Mouse (Mus musculus) heart, embryonic 13.5 days (tissue): ENCODE results near the gene Fam126b. TPM values are rescaled to one million over a fixed set of nuclear protein-coding genes. Genes with fewer than 3 reads are reported as not detected.
A peak's percentile ranks its signal among the peaks of the same experiment; 100 is the strongest.
"Not testable (repeated sequence)": the region's sequence is repeated elsewhere in the genome, so short reads cannot be mapped to it uniquely, and the experiment has no call there.

Source experiments
- ATAC-seq: fragments of 200-750 bp; cut with Nextera tagmentation; 2 replicates; pipeline ENCODE4 v1.8.0; 2017; ENCODE audit warnings: moderate TSS enrichment; ENCODE audit not compliant: insufficient number of reproducible peaks, low FRiP score, low TSS enrichment; ENCODE audit errors: extremely low read depth
- H3K27ac ChIP-seq: fragments of 300-500 bp; sonication (generic); replicated peaks from 2 replicates; pipeline ENCODE4 v1.5.1; 2015; ENCODE audit warnings: moderate library complexity, mild to moderate bottlenecking, inconsistent platforms
- H3K27me3 ChIP-seq: fragments of 300-500 bp; sonication (generic); replicated peaks from 2 replicates; pipeline ENCODE4 v1.6.1; 2015; ENCODE audit warnings: mild to moderate bottlenecking, inconsistent platforms
- H3K36me3 ChIP-seq: fragments of 300-500 bp; sonication (generic); 2 replicates; pipeline ENCODE4 v1.6.1; 2015; ENCODE audit warnings: mild to moderate bottlenecking, inconsistent platforms
- H3K4me1 ChIP-seq: fragments of 300-500 bp; sonication (generic); 2 replicates; pipeline ENCODE4 v1.6.1; 2015; ENCODE audit warnings: inconsistent platforms
- H3K4me2 ChIP-seq: fragments of 300-500 bp; sonication (generic); 2 replicates; pipeline ENCODE4 v1.6.1; 2015; ENCODE audit warnings: inconsistent platforms, mild to moderate bottlenecking, moderate library complexity
- H3K4me3 ChIP-seq: fragments of 300-500 bp; sonication (generic); 2 replicates; pipeline ENCODE4 v1.5.1; 2015; ENCODE audit warnings: moderate library complexity, mild to moderate bottlenecking, inconsistent platforms
- H3K9ac ChIP-seq: fragments of 300-500 bp; sonication (generic); 2 replicates; pipeline ENCODE4 v1.6.1; 2015; ENCODE audit warnings: inconsistent platforms, mild to moderate bottlenecking, moderate library complexity
- H3K9me3 ChIP-seq: fragments of 300-500 bp; sonication (generic); 2 replicates; pipeline ENCODE4 v1.6.1; 2016; ENCODE audit warnings: inconsistent platforms
- WGBS: fragments of 180-500 bp; shearing (Covaris S2); methylation state at CpG from one replicate; pipeline ENCODE4 v1.1.7; 2015; ENCODE audit warnings: mixed read lengths; 5-methylcytosine and 5-hydroxymethylcytosine counted together
- polyA plus RNA-seq: library from polyadenylated mRNA; unstranded; fragments of >200 nt; fragmentation: Nextera tagmentation; extraction: Ambion mirVana; gene quantifications from 2 replicates; pipeline ENCODE4 v1.2.1, GENCODE M21; 2015

Fam126b gene
- polyA plus RNA-seq, 1 experiment from 2014 or later, result 3.8 TPM

DNA sequence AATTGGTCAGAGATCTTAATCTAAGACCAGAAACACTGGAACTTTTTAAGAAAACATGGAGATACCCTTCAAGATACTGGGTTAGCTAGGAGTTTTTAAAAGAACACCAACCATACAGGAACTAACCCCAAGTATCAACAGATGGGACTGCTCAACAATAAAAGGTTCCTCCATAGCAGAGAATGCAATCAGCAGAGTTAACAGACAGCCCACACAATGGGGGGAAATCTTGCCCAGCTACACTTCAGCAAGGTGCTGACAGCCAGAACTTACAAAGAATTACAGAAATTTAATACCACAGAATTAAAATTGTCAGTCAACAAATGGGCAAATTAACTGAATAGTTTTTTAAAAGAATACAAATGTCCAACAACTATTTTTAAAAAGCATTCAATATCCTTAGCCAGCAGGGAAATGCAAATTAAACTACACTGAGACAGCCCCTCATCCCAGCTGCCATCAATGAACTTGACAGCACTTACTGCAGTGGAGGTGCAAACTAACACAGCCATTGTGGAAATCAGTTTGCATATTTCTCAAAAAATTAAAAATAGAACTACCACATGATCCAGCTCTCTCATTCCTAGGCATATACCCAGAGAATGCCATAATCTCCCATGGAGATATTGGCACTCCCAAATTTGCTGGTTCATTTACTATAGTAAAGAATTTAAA lies 17.5 kb downstream of the Fam126b start:
- Histone ChIP-seq H3K27me3 (no peaks in the 10 kb centered on the region), H3K9ac (no peak overlapping the region)

GRCm38 (mm10) chr1:58566621-58567020 lies 19.5 kb downstream of the Fam126b start:
- ATAC-seq, result no peak
- Histone ChIP-seq H3K4me3 (no peak overlapping the region), H3K9ac (no peak overlapping the region), H3K27ac (no peak overlapping the region), H3K36me3 (no peaks in the 10 kb centered on the region), H3K4me2 (no peak overlapping the region), H3K4me1 (peaks cover 3% of the 10 kb centered on the region; the same call in 1 of the 2 replicates), H3K27me3 (no peaks in the 10 kb centered on the region), H3K9me3 (no peaks in the 10 kb centered on the region)

More for the DNA sequence above, 17.5 kb downstream of the Fam126b start:
- Histone ChIP-seq H3K36me3 (no peaks in the 10 kb centered on the region), H3K9me3 (no peaks in the 10 kb centered on the region), H3K4me2 (no peak overlapping the region), H3K4me3 (no peak overlapping the region), H3K27ac (no peak overlapping the region), H3K4me1 (peaks cover 3% of the 10 kb centered on the region; the same call in 1 of the 2 replicates)
- ATAC-seq, result no peak

DNA sequence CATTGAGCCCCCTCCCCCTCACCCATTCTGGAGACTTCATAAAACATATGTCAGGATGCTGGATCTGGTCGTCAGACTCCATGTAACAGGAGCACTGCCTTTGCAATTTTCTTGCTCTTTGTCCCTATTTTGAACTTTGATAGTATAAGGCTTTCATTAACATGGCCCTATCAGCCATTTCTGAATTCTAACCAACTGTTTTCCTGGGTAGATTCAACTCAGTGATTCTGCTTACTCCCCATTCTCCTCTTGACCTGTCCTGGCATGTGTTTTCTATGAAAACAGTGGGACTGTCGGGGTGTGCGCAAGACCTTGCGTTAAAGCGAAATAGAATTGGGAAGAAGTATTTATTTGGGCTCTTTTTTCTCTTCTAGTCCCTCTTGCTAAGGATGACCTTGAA lies 21.1 kb downstream of the Fam126b start:
- no peak overlapping the region for H3K9ac ChIP-seq
- WGBS, result 89% methylated on average over 5 of the region's 5 CpGs
- H3K27me3 ChIP-seq, result no peaks in the 10 kb centered on the region
- no peak overlapping the region for H3K4me3 ChIP-seq
- H3K36me3 ChIP-seq, result peaks cover 3% of the 10 kb centered on the region
- H3K27ac ChIP-seq, result no peak overlapping the region
- no peak for ATAC-seq
- H3K9me3 ChIP-seq, result no peaks in the 10 kb centered on the region
- H3K4me1 ChIP-seq, result peaks cover 3% of the 10 kb centered on the region; the same call in 1 of the 2 replicates
- H3K4me2 ChIP-seq, result no peak overlapping the region

DNA sequence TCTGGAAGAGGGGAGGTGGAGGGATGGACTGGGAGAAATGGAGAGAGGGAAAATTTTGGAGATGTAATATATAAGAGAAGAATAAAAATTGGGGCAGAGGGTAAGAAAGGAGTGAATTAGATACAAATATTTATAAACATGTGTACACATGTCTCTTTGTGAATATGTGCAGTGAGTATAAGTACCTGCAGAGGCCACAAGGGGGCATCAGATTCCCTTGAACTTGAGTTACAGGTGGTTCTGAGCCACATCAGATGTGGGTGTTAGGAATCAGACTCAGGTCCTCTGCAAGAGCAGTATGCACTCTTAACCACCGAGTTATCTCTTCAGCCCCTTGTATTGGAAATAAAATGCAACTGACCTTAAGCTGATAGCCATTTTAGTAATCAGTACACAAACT lies 23.7 kb downstream of the Fam126b start:
- no peaks in the 10 kb centered on the region for H3K9me3 ChIP-seq
- H3K27ac ChIP-seq, result no peak overlapping the region
- 83% methylated on average over 1 of the region's 1 CpGs for WGBS
- no peak for ATAC-seq
- peaks cover 9% of the 10 kb centered on the region for H3K36me3 ChIP-seq
- H3K4me2 ChIP-seq, result no peak overlapping the region
- H3K27me3 ChIP-seq, result no peaks in the 10 kb centered on the region
- no peak overlapping the region for H3K9ac ChIP-seq
- no peaks in the 10 kb centered on the region for H3K4me1 ChIP-seq
- no peak overlapping the region for H3K4me3 ChIP-seq

- H3K9ac ChIP-seq, ATAC-seq, H3K4me3 ChIP-seq, H3K4me1 ChIP-seq, H3K9me3 ChIP-seq, H3K27ac ChIP-seq, H3K4me2 ChIP-seq, H3K27me3 ChIP-seq: not testable (repeated sequence)
- WGBS, result 86% methylated on average over 6 of the region's 6 CpGs
- H3K36me3 ChIP-seq, result peaks cover 13% of the 10 kb centered on the region
These were observed 25.8 kb downstream of the Fam126b start for GRCm38 (mm10) chr1:58560370-58560769.

DNA sequence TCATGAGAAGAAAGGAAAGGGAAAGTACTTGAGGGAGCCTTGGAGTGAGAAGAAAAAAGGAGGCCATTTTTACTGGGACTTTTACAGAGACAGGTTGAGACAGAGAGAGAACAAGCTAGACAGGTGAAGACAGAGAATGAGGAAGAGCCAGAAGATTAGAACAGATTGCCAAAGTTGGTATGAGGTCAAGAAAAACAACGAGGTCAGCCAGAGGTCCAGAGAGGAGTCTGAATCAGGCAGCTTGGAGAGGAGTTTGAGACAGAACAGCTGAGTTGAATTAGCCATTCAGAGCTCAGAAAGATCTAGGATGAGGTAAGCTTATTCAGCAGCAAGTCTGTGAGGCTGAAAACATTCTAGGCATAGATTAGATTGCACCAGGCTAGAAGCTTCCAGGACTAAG lies 44.7 kb downstream of the Fam126b start:
- Histone ChIP-seq H3K27me3 (no peaks in the 10 kb centered on the region), H3K4me3 (no peak overlapping the region), H3K9ac (no peak overlapping the region), H3K9me3 (no peaks in the 10 kb centered on the region), H3K36me3 (peaks cover 66% of the 10 kb centered on the region), H3K27ac (no peak overlapping the region), H3K4me1 (no peaks in the 10 kb centered on the region), H3K4me2 (no peak overlapping the region)
- no peak for ATAC-seq
- 89% methylated on average over 1 of the region's 1 CpGs for WGBS

DNA sequence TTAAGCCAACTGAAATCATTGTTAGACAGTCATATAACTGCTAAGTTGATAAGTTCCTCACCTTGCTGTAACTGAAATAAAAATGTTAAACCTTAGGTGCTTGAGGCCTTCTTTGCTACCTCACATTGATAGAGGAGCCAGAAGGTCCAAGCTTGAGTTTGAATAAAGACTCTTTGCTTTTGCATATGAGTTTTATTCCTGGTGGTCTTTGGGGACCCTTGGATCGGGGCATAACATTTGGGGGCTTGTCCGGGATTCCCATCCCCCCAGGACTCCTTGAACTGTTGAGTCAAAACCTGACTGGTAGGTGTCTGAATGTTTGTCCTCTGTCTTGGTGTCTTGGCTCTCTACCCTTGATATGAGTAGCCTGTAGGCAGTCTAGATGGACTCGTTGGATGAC lies 78.9 kb downstream of the Fam126b start:
- no peak overlapping the region for H3K4me2 ChIP-seq
- no peak for ATAC-seq
- H3K36me3 ChIP-seq, result peaks cover 35% of the 10 kb centered on the region
- peaks cover 20% of the 10 kb centered on the region for H3K4me1 ChIP-seq
- H3K9ac ChIP-seq, result no peak overlapping the region
- H3K27ac ChIP-seq, result no peak overlapping the region
- no peak overlapping the region for H3K4me3 ChIP-seq
- H3K27me3 ChIP-seq, result no peaks in the 10 kb centered on the region
- peaks cover 48% of the 10 kb centered on the region for H3K9me3 ChIP-seq
- 93% methylated on average over 3 of the region's 3 CpGs for WGBS

DNA sequence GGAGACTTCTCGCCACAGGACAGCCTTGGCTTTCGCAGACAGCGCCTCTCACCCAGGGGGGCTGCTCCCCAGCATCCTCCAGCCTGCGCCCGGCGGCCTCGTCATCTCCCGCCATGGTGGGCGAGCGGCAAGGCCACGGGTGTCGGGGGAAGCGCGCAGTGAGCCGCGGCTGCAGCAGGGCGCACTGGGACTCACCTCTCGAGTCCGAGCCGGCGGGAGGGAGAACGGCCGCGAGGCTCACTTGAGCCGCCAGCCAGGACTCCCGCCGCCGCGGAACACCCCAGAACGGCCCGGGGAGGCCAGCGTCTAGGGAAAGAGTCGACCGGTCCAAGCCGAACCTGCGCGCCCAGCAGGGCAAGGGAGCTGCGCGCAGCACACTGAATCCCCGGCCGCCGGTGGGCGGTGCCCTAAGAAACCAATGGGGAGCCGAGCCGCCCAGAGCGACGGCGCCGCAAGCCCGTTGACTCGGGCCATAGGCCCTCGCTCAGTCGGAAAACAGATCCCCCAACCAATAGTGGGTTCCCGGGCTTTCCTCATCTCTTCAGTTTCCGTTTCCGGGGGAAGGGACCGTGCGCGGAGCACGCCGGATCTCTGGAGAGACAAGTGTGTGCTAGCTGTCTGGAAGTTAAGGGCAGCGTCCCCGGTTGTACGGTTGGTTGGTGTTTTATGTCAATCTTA lies 81.4 kb downstream of the Fam126b start, which contains the start of gene Orc2:
Orc2 (minus strand) TSS at position 533 of the 678 bp plus-strand sequence.
- peak; percentile 96 for ATAC-seq
- under 1% methylated on average over 64 of the region's 64 CpGs for WGBS
- no peaks in the 10 kb centered on the region for H3K27me3 ChIP-seq

DNA sequence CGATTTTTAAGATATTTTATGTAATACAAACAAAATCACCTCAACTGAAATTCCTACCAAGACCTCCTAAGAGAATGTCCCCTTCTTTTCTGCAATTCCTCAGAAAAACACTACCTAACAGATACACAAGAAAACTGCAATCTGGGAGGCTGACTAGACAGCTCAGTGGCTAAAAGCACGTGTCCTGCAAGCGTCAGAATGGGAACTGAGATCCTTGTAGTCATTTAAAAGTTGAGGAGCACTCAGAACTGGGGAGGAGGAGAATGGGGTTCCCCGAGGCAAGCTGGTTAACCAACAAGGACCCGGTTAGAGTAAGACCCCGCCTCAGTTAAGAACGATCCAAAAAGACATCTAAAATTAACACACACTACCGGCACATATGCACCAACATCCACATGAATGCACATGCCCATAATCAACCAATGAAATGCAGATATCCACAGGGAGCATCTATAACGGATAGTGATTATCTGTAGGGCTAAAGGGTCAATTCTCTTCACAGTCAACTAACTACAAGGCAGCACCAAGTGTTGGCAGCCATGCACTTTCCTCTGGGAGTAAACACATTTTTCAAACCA lies 82.2 kb downstream of the Fam126b start:
- Histone ChIP-seq H3K27me3 (no peaks in the 10 kb centered on the region), H3K4me2 (peak overlapping the region; percentile 88), H3K36me3 (peaks cover 53% of the 10 kb centered on the region), H3K4me3 (peak overlapping the region; percentile 99), H3K9ac (peak overlapping the region; percentile 95), H3K27ac (peak overlapping the region; percentile 86; the same call in 1 of the 2 replicates), H3K4me1 (peaks cover 20% of the 10 kb centered on the region), H3K9me3 (peaks cover 34% of the 10 kb centered on the region)
- no peak for ATAC-seq
- WGBS, result 25% methylated on average over 9 of the region's 9 CpGs

More for the DNA sequence above, 81.4 kb downstream of the Fam126b start, which contains the start of gene Orc2:
- Histone ChIP-seq H3K27ac (peak within 1 kb of the TSS; percentile 86), H3K9ac (peak within 1 kb of the TSS; percentile 95), H3K4me3 (peak within 1 kb of the TSS; percentile 99), H3K4me2 (peak within 1 kb of the TSS; percentile 88), H3K4me1 (peaks cover 20% of the 10 kb centered on the region), H3K36me3 (peaks cover 47% of the 10 kb centered on the region), H3K9me3 (peaks cover 38% of the 10 kb centered on the region)

GRCm38 (mm10) chr1:58503134-58503533 lies 83.0 kb downstream of the Fam126b start:
- no peak overlapping the region for H3K9ac ChIP-seq

GRCm38 (mm10) chr1:58498758-58499157 lies 87.4 kb downstream of the Fam126b start:
- no peak for ATAC-seq
- Histone ChIP-seq H3K27ac (no peak overlapping the region), H3K36me3 (peaks cover 67% of the 10 kb centered on the region), H3K4me2 (no peak overlapping the region), H3K9ac (no peak overlapping the region), H3K4me1 (peaks cover 12% of the 10 kb centered on the region), H3K4me3 (no peak overlapping the region), H3K9me3 (no peaks in the 10 kb centered on the region), H3K27me3 (no peaks in the 10 kb centered on the region)
- WGBS, result 95% methylated on average over 1 of the region's 1 CpGs

More at GRCm38 (mm10) chr1:58503134-58503533, 83.0 kb downstream of the Fam126b start:
- H3K9me3 ChIP-seq, result peaks cover 26% of the 10 kb centered on the region
- H3K27ac ChIP-seq, result no peak overlapping the region
- peaks cover 53% of the 10 kb centered on the region for H3K36me3 ChIP-seq
- peak overlapping the region; percentile 99 for H3K4me3 ChIP-seq
- H3K4me1 ChIP-seq, result peaks cover 20% of the 10 kb centered on the region
- ATAC-seq, result no peak
- H3K27me3 ChIP-seq, result no peaks in the 10 kb centered on the region
- peak overlapping the region; percentile 88 for H3K4me2 ChIP-seq
